Mouse (Mus musculus) forebrain, embryonic 12.5 days (tissue): ENCODE results near the gene Far1. TPM values are rescaled to one million over a fixed set of nuclear protein-coding genes. Genes with fewer than 3 reads are reported as not detected.

Source experiments
- ATAC-seq: fragments of 200-750 bp; cut with Nextera tagmentation; 2 replicates; pipeline ENCODE4 v1.8.0; 2017; ENCODE audit warnings: moderate TSS enrichment; ENCODE audit not compliant: low FRiP score
- H3K27ac ChIP-seq: fragments of 300-500 bp; sonication (generic); 2 replicates; pipeline ENCODE4 v1.5.1; 2016; ENCODE audit warnings: mild to moderate bottlenecking
- H3K27me3 ChIP-seq: fragments of 300-500 bp; sonication (generic); 2 replicates; pipeline ENCODE4 v1.6.1; 2016; ENCODE audit warnings: mild to moderate bottlenecking
- H3K36me3 ChIP-seq: fragments of 300-500 bp; sonication (generic); replicated peaks from 2 replicates; pipeline ENCODE4 v1.6.1; 2016; ENCODE audit warnings: mild to moderate bottlenecking
- H3K4me1 ChIP-seq: fragments of 300-500 bp; sonication (generic); 2 replicates; pipeline ENCODE4 v1.6.1; 2016
- H3K4me2 ChIP-seq: fragments of 300-500 bp; sonication (generic); 2 replicates; pipeline ENCODE4 v1.6.1; 2016; ENCODE audit warnings: mild to moderate bottlenecking, moderate library complexity
- H3K4me3 ChIP-seq: fragments of 300-500 bp; sonication (generic); replicated peaks from 2 replicates; pipeline ENCODE4 v1.5.1; 2016; ENCODE audit warnings: mild to moderate bottlenecking
- H3K9ac ChIP-seq: fragments of 300-500 bp; sonication (generic); 2 replicates; pipeline ENCODE4 v1.6.1; 2016; ENCODE audit warnings: mild to moderate bottlenecking
- H3K9me3 ChIP-seq: fragments of 300-500 bp; sonication (generic); 2 replicates; pipeline ENCODE4 v1.6.1; 2016
- WGBS: fragments of 180-500 bp; shearing (Covaris S2); methylation state at CpG from one replicate; pipeline ENCODE4 v1.1.7; 2016; 5-methylcytosine and 5-hydroxymethylcytosine counted together
- polyA plus RNA-seq: library from polyadenylated mRNA; unstranded; fragments of >200 nt; fragmentation: Nextera tagmentation; extraction: Ambion mirVana; gene quantifications from 2 replicates; pipeline ENCODE4 v1.2.1, GENCODE M21; 2016

Gene Far1
- polyA plus RNA-seq, 1 experiment from 2014 or later, result 86.2 TPM

GRCm38 (mm10) chr7:113614198-113614927, 100.7 kb downstream of the Far1 start:
- H3K27me3 ChIP-seq, result no peaks in the 10 kb centered on the region
- H3K27ac ChIP-seq, result no peak overlapping the region
- H3K9me3 ChIP-seq, result no peaks in the 10 kb centered on the region
- H3K4me3 ChIP-seq, result no peak overlapping the region
- 83% methylated on average over 10 of the region's 10 CpGs for WGBS
- ATAC-seq, result no peak
- no peaks in the 10 kb centered on the region for H3K36me3 ChIP-seq
- no peak overlapping the region for H3K4me2 ChIP-seq
- H3K4me1 ChIP-seq, result no peaks in the 10 kb centered on the region
- H3K9ac ChIP-seq, result no peak overlapping the region

- Histone ChIP-seq H3K36me3 (no peaks in the 10 kb centered on the region), H3K4me2 (no peak overlapping the region), H3K4me1 (no peaks in the 10 kb centered on the region), H3K9ac (no peak overlapping the region), H3K4me3 (no peak overlapping the region), H3K27me3 (no peaks in the 10 kb centered on the region), H3K27ac (no peak overlapping the region), H3K9me3 (no peaks in the 10 kb centered on the region)
- no peak for ATAC-seq
- WGBS, result 81% methylated on average over 2 of the region's 2 CpGs
These were observed 105.5 kb downstream of the Far1 start for GRCm38 (mm10) chr7:113619166-113619565.

DNA sequence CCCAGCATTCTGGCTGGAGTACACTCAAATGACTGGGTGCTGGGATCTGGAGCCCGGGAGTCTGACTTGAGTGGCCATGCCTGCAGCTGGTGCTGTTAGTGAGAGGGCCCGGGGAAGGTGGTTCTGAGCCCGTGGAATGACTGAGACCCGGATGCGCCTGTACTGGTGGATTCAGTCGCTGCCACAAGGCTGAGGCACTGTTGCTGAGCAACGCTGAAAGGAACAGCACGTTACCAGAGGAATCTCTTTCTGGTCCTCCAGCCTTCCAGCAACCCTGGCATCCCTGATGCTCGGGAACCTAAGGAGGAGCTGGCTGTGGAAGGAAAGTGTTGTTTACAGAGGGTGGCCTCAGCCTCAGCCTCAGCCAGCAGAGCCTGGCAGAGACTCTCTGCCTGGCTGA, 106.1 kb downstream of the Far1 start:
- Histone ChIP-seq H3K27me3 (no peaks in the 10 kb centered on the region), H3K36me3 (no peaks in the 10 kb centered on the region), H3K4me2 (no peak overlapping the region), H3K9ac (no peak overlapping the region), H3K4me3 (no peak overlapping the region), H3K27ac (no peak overlapping the region), H3K9me3 (no peaks in the 10 kb centered on the region), H3K4me1 (no peaks in the 10 kb centered on the region)
- 76% methylated on average over 9 of the region's 9 CpGs for WGBS
- no peak for ATAC-seq

Other genes with a start within 250 kb of the Far1 start
- 37.2 and 41.5 TPM in 2 replicates for gene Btbd10, start 144.4 kb upstream of the Far1 start, polyA plus RNA-seq
- not detected in 2 replicates for gene Pth, start 125.3 kb upstream of the Far1 start, polyA plus RNA-seq